Mouse (Mus musculus): ENCODE results near the gene Lmf1.

- TF ChIP-seq GATA1 (IDR thresholded peaks at IDR 0.05; ENCODE audit: borderline replicate concordance, low read length) (no peak), FLI1 (IDR thresholded peaks at IDR 0.05; ENCODE audit: low read length) (no peak)
Observed at GRCm38 (mm10) chr17:25568206-25568605, 10.7 kb upstream of the Lmf1 start.

Data from megakaryocyte, embryonic 14.5 days (primary cell).